Mouse (Mus musculus) activated CD4-positive, CD25-positive, alpha-beta regulatory T cell, adult 4 months (primary cell): ENCODE data around the gene Rps6kl1. TPM values are rescaled to one million over a fixed set of nuclear protein-coding genes. Genes with fewer than 3 reads are reported as not detected.

Experiments
- ATAC-seq: one replicate; pipeline ENCODE4 v1.8.0; 2017
- polyA plus RNA-seq, 2 experiments: library from polyadenylated mRNA; unstranded; fragments of 100-300 nt; shearing (Covaris generic); gene quantifications; one replicate each; pipeline ENCODE4 v1.2.1; 2017

The Rps6kl1 gene
- under 1 TPM; 0.73 to 0.83 TPM for polyA plus RNA-seq

DNA sequence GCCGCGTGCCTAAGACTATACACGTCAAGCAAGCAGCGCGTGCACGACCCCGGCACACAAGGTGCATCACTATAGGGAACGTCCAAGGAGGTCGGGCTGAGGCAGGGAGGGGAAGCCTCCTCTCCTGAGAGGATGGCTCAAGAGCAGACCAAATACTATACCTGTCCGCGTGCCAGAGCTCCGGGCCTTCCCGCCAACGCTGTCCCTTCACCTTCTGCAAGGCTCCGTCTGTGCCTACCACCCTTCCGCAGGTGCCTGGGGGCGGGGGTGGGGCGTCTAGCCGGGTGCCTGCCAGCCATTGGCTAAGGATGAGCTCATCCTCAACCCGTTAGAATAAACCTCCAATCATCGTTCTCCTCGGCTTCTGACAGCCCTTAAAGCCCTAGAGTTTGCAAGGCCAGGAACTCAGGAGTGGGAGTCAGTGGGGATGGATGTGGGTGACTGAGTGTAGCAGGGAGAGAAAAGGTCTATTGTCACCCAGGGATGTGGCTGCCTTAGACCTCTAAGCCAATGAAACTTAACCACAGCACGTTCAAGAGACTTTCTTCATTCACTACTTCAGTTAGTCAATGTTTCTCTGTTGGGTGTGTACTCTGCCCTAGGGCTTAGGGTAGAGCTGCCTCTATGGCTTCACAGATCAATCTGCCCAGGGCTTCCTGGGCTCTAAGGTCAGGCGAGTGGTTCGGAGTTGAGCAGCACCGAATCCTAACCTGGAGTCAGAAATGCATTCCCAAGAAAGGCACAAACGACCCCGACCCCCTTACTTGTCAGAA, at the start of gene Rps6kl1:
Gene Rps6kl1 (minus strand): TSS at position 263 of the 773 bp plus-strand sequence.
- ATAC-seq: peak; percentile 81

DNA sequence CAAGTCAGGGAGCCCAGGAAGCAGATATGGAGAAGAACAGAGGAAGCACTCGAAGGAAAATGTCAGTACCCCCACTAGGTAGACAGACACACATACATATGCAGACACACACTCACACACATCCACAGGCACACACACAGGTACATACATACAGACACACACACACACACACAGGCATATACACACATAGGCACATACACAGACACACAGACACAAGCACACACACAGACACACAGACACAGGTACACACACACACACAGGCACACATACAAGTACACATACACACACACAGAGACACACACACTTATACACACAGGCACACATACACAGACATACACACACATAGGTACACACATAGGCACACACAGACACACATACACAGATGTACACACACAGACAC, 48.9 kb upstream of the Rps6kl1 start:
- no peak for ATAC-seq

DNA sequence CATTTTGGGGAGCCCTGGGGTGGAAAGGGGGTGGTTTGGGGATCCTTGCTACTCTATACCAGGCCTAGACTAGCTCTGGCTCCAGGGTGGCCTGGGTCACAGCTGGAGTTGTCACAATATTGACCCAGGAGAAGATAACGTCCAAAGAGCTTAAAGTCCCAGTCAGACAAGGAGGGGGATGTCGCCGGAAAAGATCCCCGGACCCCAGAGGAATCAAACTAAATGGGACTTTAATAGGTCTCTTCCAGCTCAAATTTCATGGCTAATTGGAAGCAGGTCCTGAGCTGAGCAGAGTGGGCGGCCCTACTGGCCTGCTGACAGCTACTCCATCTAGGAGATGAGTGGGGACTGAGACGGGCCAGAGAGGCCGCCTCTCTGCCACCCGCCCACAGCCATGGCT, 46.9 kb upstream of the Rps6kl1 start:
- no peak for ATAC-seq

DNA sequence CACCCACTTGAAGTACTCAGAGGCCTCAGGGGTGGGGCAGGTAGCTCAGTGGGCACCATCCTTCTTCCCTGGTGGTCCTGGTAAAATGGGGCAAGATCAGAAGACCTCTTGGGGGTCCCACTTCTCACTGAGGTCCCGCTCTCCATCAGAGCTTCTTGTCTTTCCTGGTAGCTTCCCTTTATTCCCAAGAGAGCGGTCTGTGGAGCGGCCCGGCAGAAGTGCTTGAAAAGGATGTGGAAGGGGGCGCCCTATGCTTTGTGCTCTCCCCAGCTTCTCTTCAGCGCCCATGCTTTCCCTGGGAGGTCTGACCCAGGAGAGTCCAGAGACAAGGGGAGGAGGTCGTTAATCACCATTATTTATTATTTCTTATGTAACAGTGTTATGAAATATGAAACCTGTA, 46.3 kb upstream of the Rps6kl1 start:
- ATAC-seq: no peak

DNA sequence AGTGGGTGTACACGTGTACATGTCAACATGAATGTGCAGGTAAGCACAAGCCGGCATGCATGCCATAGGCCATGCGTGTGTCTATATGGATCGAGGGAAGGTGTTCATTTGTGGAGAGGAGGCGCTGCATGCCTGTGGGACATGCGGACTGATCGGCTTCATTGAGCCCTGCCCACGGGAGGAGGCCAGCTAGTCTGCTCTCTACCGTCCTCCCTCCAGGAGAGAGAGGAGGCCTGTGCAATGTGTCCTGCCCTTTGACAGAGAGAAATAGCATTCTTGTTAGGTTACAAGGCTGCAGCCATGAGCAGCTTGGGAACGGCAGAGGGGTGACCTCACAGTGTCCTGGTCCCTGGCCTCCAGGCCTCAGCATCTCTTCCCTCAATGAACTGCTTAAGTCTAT, 45.1 kb upstream of the Rps6kl1 start:
- ATAC-seq: no peak

DNA sequence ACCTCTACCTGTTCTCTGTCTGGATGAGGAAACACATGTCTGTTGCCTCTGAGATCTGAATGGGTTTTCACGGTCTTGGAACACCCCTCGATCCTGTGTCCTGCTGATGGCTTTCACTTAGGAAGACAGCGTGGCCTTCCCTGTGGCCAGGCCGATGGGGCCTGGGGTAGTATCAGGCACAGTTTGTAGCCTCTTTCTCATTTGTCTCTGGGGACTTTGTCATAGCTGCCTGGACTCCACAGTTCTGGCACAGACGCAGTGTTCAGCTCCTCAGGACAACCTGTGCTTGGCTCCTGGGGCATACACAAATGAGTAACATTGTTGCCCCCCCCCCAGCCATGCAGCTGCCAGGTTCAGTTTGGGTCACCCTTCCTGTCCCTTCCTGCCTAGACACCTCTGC, 44.0 kb upstream of the Rps6kl1 start:
- ATAC-seq: no peak

DNA sequence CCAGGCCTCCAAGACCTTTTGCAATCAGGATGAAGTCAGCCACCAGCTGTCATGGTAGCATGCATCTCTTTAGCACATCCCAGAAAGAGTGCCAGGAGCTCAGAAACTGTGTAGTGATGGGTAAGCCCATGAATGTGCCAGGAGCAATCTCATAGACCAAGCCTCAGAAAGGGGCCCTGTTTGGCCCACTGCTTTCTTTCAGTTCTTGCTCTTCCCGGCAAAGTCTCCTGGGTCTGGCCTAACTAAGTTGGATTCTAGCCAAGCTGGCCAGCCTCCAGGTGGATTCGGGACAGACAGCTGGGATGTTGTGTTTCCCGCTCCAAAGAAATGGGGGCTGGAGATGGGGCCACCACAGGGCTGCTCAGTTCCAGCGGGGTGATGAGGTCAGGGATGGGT, 43.6 kb upstream of the Rps6kl1 start:
- ATAC-seq: no peak

DNA sequence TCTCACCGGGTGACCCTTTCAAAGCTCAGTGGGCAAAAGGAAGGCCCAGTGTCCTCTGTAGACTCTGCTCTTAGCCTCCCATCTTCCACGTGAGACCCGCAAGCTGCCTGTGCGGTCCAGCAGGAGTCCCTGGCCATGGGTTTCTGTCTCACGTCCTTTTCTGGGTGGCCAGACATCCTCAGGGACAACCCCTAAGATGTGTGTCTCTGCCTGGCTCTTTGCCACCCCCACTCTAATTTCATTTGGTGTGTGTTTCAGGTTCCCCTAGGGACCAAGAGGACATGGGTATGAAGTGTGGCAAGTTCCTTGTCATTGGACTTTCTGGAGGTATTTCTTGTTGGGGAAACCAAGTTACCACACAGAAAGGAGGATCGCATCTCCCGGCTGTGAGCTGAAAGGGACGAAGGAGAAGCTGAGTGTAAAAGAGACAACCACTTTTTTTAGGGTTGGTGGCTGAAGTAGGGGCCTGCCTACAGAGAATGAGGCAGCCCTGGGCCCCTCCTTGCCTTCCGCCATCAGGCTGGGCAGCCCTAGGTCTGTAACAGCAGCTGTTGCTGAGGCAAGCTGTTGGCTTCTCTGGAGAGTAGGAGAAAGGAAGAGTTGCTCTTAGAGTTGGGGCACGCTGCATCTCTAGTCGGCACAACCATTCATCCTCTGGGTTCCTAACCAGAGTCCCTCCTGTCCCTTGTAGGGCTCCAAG, 43.0 kb upstream of the Rps6kl1 start:
- ATAC-seq: no peak

DNA sequence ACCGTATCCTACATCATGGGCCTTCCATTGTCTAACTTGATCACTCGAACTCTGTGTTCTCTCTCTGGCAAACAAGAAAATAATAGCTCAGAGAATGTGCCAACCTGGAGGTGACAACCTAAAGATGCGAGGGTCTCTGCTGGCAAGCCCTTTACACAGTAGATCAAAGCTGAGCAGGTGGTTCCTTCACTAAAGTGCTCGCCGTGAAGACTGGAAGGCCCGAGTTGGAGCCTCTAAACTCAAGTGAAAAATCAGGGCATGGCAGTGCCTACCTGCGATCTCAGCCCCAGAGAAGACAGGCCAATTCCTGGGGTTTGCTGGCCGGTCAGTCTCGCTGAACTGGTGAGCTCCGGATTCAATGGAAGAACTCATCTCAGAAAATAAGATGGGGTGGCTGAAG, 42.1 kb upstream of the Rps6kl1 start:
- no peak for ATAC-seq

DNA sequence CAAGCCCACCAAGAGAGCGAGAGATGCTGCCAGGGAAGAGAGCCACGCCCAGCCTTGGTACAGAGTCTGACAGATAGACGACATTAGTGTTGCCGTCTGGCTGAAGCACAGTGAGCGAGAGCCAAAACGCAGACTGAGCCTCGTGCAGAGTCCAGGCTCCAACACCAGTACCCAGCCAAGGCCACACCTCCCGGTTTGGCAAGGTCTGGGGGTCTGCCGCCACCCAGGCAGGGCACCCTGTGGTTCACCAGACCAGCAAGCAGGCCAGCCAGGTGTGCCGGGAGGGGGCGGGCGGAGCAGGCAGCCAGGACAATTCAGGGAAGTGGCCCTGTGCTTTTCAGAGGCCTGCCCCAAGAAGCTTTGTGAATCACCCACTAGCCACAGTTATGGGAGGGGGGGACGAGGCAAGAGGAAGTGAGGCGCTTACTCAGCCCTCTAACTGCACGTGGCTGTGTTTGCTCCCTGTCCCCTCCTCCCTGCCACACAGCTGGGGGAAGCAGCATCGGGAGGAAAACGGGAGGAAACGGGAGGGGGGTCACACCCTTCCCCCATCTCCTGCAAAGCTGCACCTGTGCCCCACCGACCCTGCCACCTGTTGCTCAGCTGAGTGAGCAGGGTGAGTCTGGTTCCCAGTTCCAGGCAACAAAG, 41.5 kb upstream of the Rps6kl1 start:
- no peak for ATAC-seq

DNA sequence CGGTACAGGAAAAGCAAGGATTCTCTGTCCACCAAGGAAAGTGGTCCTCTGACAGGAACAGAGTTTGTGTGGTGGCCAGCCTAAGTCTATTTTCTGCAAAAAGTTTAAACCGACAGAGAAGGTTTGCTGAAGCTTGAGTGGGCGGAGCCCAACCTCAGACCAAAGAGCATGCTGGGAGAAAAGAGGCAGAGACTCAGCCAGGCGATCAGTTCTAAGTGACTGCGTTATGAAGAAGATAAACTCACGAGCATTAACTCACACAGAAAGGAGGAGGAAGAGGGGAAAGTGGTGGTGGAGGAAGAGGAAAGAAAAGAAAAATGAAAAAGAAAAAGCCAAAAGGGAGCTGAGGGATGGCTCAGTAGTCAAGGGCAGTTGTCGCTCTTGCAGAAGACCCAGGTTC, 39.2 kb upstream of the Rps6kl1 start:
- ATAC-seq: no peak

DNA sequence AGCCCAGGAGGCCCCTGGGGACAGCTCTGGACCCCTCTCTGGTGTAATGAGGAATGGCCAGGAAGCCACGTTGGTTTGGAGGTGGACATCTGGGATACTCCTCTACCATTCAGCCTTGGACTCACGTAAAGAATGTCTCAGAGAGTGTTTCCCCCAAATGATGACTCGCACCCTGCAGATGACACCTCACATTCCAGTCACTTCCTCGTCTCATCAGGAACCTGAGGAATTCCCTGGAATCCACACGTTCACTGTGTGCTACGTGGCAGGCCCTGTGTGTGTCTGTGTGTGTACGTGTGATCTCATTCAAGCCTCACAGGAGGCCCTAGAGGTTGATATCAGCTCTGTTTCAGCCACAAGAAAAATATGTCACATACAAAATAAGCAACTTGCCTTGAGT, 35.3 kb upstream of the Rps6kl1 start:
- no peak for ATAC-seq

DNA sequence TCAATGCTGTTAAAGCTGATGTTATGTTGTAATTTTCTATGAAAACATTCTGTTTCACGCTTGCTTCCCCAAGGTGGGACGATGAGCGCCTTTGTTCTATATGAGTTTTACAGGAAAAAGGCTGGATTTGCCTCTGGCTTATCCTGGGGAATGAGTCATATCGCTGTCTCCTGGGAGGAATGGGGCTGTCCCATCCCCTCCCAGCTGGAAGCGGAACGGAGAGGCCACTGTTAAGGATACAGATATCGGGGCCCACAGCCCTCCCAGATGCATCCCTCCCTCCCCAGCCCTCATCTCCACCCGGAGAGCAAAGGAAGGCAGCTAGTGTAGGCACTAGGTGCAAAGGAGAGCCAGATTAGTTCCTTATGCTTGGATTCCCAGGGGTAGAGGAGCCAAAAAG, 34.7 kb upstream of the Rps6kl1 start:
- no peak for ATAC-seq

DNA sequence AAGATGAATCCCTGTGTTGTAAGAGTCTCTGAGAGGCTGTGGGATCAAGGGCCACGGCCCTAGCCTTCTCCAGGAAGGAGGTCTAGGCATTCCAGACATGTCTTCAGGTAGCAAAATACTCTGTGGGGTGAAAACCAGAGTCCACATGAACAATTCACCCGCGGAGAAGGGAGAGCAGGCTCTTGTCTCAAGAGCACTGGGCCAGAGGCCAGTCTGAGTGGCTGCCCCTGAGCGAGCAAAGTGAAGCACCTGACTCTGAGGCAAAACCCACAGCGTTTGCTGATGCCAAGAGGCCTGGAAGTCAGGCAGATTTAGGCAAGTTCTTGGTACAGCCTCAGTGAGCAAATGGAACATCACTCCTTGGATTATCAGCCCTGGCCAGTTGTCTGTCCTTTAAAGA, 33.1 kb upstream of the Rps6kl1 start:
- ATAC-seq: no peak

DNA sequence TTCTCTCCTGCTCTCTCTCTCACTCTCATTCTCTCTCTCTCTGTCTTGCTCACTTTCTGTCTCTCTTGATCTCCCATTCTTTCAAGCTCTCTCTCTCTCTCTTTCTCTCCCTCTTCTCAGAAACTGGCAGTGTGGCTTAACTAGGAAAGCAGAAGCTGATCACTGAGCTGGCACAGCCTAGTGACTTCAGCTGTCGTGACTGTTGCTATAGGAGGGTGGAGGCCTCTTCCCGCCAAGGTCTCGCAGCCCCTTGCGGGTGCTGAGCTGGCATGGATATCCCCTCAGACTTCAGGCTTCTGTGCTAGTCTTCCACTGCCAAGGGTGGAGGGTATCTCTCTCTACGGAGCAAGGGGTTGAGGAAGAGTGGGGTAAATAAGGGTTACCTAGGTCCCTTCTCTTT, 31.8 kb upstream of the Rps6kl1 start:
- ATAC-seq: no peak

DNA sequence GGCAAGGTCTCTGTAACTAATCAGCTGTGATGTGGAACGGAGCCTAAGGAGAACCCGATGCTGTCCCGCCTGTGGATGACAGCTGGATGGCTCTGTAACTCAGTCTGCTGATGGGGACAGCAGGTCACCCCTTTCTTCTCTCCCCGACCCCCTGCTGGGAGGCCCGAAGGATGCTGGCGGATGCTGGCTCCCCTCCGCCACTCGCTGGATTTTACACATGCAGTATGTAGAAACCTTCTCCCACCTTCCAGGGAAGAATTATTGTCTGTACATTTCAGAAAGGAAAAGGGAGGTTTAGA, 31.2 kb upstream of the Rps6kl1 start:
- ATAC-seq: no peak

DNA sequence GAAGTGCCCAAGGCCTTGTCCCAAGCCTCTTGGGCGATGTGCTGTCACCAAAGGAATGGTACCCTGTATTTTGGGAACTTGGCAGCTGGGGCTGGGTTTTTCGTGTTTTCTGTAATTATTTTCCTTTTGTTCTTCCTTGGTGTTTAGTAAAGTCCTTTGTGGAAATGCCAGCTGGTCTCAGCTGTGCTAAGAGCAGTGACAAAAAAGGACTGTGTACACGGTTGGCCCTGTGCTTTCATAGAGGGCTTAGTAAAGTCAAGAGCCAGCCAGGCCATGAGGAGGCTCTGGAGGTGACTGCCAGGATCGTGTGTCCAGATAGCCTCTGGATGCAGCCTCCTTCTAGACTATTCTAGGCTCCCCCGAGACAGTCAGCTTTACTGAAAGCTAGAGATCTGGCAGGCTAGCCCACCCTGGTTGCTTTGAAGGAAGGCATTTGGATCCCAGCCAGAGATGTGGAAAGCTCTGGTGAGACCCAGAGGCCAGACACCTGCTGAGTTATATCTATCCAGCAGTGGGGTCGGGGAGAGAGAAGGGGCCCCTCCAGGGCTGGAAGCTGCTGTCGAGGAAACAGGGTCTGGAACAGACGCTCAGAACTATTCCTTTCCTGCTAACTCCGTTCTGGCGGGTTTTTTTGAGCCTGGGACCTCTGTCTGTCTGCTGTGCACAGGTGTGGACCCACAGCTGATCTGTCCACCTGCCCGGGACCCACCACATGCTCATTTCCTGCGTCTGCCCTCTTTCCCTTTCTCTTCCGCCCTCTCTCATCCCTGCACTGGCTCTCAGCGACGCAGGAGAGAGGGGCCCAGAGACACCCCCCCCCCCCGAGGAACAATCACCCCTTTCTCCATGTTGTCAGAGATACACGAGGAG, 30.6 kb upstream of the Rps6kl1 start:
- ATAC-seq: no peak

DNA sequence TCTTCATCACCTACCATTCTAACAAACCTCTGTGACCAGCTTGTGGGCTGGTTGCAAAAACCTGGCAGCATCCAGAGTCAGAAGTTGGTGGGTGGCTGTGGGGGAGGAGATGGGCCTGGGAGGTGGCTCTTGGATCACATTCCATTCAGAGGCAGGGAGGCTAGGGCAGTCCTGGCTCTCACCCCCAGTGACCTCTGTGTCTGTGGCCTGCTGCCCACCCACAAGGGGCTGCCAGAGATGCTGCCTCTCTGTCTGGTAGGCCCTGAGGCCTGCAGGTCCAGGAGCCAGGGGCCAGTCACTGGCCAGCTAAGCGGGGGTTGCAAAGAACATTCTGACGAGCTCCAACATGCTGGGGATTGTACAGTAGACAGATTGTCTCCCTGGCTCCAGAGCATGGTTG, 27.2 kb upstream of the Rps6kl1 start:
- ATAC-seq: no peak

DNA sequence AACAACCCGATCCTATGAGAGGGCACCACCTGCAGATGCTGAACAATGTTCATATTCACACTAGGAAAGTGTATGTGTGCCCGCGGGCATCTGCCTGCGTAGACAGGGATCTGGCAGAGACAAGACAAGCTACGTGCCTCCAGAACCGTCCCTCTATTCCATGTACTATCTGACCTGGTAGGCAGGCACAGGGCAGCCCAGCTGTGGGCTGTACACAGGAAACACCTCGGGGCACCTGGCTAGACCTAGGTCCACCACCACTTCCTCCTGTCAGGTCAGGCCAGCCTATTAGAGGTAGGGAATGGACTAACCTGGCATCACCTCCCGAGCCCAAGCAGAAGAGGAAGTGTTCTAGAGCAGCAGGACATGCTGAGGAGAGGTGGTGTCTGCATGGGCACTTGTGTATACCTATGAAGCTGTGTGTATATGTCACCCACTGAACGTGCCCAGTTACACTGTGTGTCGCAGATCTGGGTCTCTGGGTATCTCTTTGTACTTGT, 26.7 kb upstream of the Rps6kl1 start, which contains the start of gene Pgf:
Gene Pgf (minus strand): TSS at position 51 of the 500 bp plus-strand sequence.
- ATAC-seq: no peak

DNA sequence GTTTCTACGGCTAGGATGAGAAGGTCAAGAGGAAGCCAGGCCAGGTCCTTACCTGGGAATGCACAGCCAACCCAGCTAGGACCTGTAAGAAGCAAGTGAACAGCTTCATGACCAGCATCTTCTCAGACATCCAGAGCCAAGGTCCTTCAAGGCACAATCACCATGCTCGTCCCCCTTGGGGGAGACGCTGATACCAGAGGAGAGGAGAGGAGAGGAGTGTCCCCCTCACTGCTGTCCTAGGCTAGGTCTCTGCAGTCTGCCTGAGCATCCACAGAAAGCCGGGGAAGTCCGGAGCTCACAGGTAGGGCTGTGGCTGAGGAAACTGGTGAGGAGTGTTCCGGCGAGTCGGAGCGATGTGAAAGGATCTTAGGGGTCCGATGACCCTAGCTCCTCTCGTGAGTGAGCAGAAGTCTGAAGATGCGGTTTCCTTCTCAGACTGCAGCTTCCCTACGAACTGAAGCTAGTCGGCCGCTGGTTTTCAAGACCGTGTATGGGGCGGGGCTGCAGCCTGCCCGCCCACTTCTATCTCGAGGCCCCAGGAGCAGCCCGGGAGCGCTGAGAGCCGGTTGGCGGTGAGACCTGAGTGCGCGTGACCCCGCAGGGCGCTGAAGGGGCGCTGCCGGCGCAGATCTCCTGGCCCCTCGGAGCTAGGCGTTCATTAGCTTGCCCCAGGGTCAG, 25.9 kb upstream of the Rps6kl1 start:
- ATAC-seq: peak; percentile 49

DNA sequence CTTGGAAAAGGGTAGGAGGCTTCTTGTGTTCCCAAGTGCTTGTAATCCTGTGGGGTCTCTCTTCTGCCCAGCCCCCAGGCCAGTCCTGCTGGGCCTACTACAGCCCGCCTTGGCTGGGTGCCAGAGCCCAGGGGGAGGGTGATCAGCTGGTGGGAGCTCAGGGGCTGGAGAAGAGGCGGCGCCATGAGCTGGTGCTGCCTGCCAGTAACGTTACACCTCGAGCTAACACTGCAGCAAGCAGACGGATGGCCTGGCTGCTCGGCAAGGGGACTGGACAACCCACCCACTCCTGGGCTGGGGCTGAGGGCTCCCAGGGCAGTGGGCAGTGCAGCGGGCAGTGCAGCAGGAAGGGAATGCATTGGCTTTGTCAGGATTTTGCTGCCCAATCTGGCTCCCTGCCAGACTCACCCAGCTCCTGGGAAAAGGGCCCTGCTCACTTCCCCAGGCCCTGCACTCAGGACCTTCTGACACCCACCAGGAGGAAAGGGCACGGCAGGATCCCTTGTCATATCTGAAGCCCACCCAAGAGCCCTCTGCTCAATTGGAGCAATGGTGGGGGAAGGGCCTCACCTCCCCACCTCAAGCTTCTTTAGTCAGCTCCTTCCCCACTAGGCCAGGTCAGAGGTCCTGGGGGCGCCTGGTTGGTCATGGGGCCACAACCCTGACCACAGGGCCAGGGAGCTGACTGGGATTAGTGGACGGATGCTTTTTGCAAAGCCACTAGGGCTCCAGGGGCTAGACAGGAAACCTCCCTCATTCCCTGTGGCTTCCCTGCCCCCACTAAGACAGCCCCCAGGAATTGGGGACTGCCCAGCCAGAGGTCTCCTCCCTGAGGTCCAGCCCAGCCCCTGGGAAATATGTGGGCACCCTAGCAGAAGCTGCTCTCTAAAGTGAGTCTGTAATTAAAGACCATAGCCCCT, 25.1 kb upstream of the Rps6kl1 start:
- no peak for ATAC-seq
